Comparison of ENCODE assay signal across 8 mouse cellular contexts in genomic region chr3:30226928-30227370, GRCm38 (mm10).
DNase-seq lines count a peak whose midpoint lies in the region; ATAC-seq and TF ChIP-seq lines count a peak whose summit lies in the region.

No protein-coding gene starts in this region.

- intact Hi-C loops in heart, postnatal 25 days (cut with DNase I): no loop called here

- DNase-seq in 3134 (ENCODE audit: extremely low read depth, insufficient read length, low spot score) (peak; percentile 2), liver (no peak)
- DNase-seq in embryo, embryonic 10 days (ENCODE audit: low spot score): peak; percentile 61
- peak; percentile 78 for DNase-seq in hindbrain, postnatal 0 days (ENCODE audit: low spot score)
- DNase-seq in lung, postnatal 0 days (ENCODE audit: low spot score): peak; percentile 30
- DNase-seq in heart, postnatal 25 days (ENCODE audit: low spot score): no peak
- DNase-seq in gastrocnemius, postnatal 25 days: no peak
- no peak for DNase-seq in liver, embryonic 11.5 days (ENCODE audit: low spot score)

- no peaks in the 10 kb centered on the region for H3K36me3 ChIP-seq in hindbrain, postnatal 0 days (ENCODE audit: insufficient read depth, low read length)
- H3K36me3 ChIP-seq in lung, postnatal 0 days (ENCODE audit: insufficient read depth, low read length): no peaks in the 10 kb centered on the region
- H3K36me3 ChIP-seq in liver, embryonic 11.5 days (ENCODE audit: control insufficient read depth, insufficient read depth, low read length): no peaks in the 10 kb centered on the region

- H3K27ac ChIP-seq in hindbrain, postnatal 0 days: no peak overlapping the region
- no peak overlapping the region for H3K27ac ChIP-seq in lung, postnatal 0 days (ENCODE audit: low read length)
- no peak overlapping the region for H3K27ac ChIP-seq in liver, embryonic 11.5 days (ENCODE audit: low read depth, low read length)

- no peak overlapping the region for H3K9ac ChIP-seq in hindbrain, postnatal 0 days (replicated peaks; ENCODE audit: low read length)
- no peak overlapping the region for H3K9ac ChIP-seq in lung, postnatal 0 days (replicated peaks; ENCODE audit: low read depth)
- no peak overlapping the region for H3K9ac ChIP-seq in liver, embryonic 11.5 days (ENCODE audit: low read depth, low read length)

- peaks cover 9% of the 10 kb centered on the region; the same call in 1 of the 2 replicates for H3K27me3 ChIP-seq in hindbrain, postnatal 0 days (ENCODE audit: insufficient read depth, low read length)
- no peaks in the 10 kb centered on the region for H3K27me3 ChIP-seq in lung, postnatal 0 days (replicated peaks; ENCODE audit: insufficient read depth, low read length)
- no peaks in the 10 kb centered on the region for H3K27me3 ChIP-seq in liver, embryonic 11.5 days (replicated peaks; ENCODE audit: control insufficient read depth, insufficient read depth, low read length)

- peak; percentile 92 for ATAC-seq in hindbrain, postnatal 0 days
- ATAC-seq in lung, postnatal 0 days: peak; percentile 55; the same call in 1 of the 2 replicates
- no peak for ATAC-seq in liver, embryonic 11.5 days (replicated peaks; ENCODE audit: low FRiP score)

- no peak overlapping the region for H3K4me3 ChIP-seq in hindbrain, postnatal 0 days (ENCODE audit: low read length)
- no peak overlapping the region for H3K4me3 ChIP-seq in lung, postnatal 0 days (ENCODE audit: low read depth, low read length)
- H3K4me3 ChIP-seq in liver, embryonic 11.5 days (ENCODE audit: low read depth, low read length): no peak overlapping the region

- H3K4me2 ChIP-seq in hindbrain, postnatal 0 days (ENCODE audit: low read depth, low read length): peak overlapping the region; percentile 29
- H3K4me2 ChIP-seq in lung, postnatal 0 days (replicated peaks; ENCODE audit: low read depth, low read length): no peak overlapping the region
- no peak overlapping the region for H3K4me2 ChIP-seq in liver, embryonic 11.5 days

- 0 out of 2 replicates have a peak, but pooled peaks cover 6% of the 10 kb centered on the region for H3K4me1 ChIP-seq in hindbrain, postnatal 0 days (ENCODE audit: insufficient read depth, low read length)
- H3K4me1 ChIP-seq in lung, postnatal 0 days (ENCODE audit: insufficient read depth, low read depth, low read length): no peaks in the 10 kb centered on the region
- H3K4me1 ChIP-seq in liver, embryonic 11.5 days (replicated peaks; ENCODE audit: control insufficient read depth, insufficient read depth, low read length): no peaks in the 10 kb centered on the region

- TF ChIP-seq EP300 in lung, postnatal 0 days (IDR thresholded peaks at IDR 0.05): no peak

- no peak for TF ChIP-seq CTCF in hindbrain, postnatal 0 days (IDR thresholded peaks at IDR 0.05; ENCODE audit: low read depth)
- no peak for TF ChIP-seq CTCF in lung, postnatal 0 days (IDR thresholded peaks at IDR 0.05)

- no peaks in the 10 kb centered on the region for H3K9me3 ChIP-seq in hindbrain, postnatal 0 days (ENCODE audit: low read length)
- H3K9me3 ChIP-seq in lung, postnatal 0 days (ENCODE audit: low read length): no peaks in the 10 kb centered on the region
- H3K9me3 ChIP-seq in liver, embryonic 11.5 days (ENCODE audit: control insufficient read depth, low read length): no peaks in the 10 kb centered on the region

- 15% methylated on average over 13 of the region's 13 CpGs for WGBS in hindbrain, postnatal 0 days
- WGBS in lung, postnatal 0 days: 44% methylated on average over 12 of the region's 13 CpGs
- 78% methylated on average over 13 of the region's 13 CpGs for WGBS in liver, embryonic 11.5 days

Comparison
In these comparisons a context has a peak if more than half of its experiments do, and no peak if none do; other contexts are left out.
1. DNase-seq: peak in 3134 (single experiment), embryo, embryonic 10 days (single experiment), hindbrain, postnatal 0 days (single experiment) and lung, postnatal 0 days (single experiment); none in liver (single experiment), heart, postnatal 25 days (single experiment), gastrocnemius, postnatal 25 days (single experiment) and liver, embryonic 11.5 days (single experiment).